Mouse (Mus musculus) neutrophil, adult 5-6 weeks (primary cell): ENCODE data around the gene Isca1. TPM values are rescaled to one million over a fixed set of nuclear protein-coding genes. Genes with fewer than 3 reads are reported as not detected.
"Not testable (repeated sequence)": the region's sequence is repeated elsewhere in the genome, so short reads cannot be mapped to it uniquely, and the experiment has no call there.

Source experiments
- ATAC-seq: fragments of 151-379, 151-347 bp; 2 replicates; pipeline ENCODE4 v1.8.0; 2017; ENCODE audit warnings: mild to moderate bottlenecking, moderate TSS enrichment; ENCODE audit not compliant: insufficient number of reproducible peaks, poor library complexity, low FRiP score, severe bottlenecking; ENCODE audit errors: extremely low read depth
- total RNA-seq: library from RNA; stranded (forward); fragments of 200-1000 nt; gene quantifications from 2 replicates; pipeline ENCODE4 v1.2.3, GENCODE M21; 2017

Gene Isca1
- 87.5 and 92.7 TPM in 2 replicates for total RNA-seq

DNA sequence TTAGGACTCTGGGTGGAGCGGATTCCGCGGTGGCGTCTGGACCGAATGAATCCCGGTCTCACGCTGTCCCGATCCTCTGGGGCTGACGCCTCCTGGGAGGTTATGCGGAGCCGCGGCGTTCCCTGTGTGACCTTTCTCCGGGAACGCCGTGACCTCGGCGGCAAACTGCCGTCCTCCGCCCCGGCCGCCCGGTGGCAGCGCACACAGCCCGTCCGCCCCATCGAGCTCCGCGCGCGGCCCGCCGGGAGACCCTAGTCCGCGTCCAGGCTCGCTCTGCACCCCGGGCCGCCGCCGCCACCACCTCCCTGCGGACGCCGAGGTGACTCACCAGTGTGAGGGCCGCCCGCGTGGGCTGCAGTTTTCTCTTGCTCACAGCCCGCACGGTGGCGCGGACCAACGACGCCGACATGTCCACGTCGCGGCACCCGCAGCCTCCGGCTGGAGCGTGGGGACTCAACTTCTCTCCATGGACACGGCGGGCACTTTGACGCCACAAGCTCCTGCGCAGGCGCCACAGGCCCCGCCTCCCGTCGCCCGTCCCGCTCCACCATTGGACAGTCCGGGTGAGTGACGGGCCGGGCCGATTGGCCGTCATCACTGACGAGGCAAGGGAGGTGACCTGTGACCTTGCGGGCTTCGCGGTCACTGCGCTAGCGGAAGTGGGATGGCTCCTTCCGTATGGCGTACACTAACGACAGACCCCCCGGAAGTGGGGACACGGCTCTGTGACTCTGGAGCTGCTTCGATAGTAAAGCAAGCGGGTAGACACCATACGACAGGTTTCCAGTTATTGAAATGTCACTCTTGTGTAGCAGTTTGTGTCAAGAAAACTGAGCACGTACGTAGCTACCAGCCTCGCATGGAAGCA is at the start of gene Isca1:
Gene Isca1 (minus strand): TSS at position 515 of the 868 bp plus-strand sequence.
- peak; percentile 96 for ATAC-seq

DNA sequence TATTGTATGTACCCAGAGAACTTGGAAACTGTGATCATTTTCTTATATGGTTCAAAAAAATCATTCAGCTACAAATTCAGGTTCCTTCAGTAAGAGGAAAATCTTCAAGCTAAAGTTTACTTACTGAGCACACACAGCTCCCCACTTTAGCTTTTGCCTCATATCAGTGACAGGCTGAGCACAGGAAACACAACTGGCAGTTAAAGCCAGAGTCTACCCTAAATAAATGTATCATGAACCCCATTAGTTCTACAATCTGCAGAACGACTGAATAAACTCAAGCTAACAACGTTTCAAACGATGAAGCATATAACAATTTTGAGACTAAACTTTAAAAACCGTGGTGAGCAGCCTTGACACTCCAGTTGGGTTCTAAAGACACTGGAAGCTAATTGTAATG is 47.7 kb upstream of the Isca1 start:
- ATAC-seq: no peak

DNA sequence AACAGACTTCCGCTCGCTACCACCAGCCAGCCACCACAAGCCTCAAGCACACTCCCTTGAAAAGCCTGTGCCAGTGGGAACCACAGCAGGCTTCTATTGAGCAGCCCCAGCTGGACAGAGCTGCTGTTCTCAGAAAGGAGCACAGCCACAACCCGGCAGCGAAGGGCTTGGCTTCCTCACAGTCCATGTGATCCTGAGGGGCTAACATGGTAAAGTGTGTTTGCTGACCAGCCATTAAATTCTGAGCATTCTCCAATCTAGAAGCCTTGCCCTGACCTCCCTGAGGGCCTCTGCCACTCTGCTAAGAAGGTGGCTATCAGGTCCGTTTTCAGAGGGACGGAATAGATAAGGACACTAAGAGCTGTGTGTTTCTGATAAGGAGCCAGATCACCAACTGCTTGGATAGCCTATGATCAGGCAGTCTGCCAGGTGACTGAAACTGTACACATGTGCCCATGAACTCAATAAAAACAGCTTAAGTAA is 44.5 kb upstream of the Isca1 start:
- no peak for ATAC-seq

DNA sequence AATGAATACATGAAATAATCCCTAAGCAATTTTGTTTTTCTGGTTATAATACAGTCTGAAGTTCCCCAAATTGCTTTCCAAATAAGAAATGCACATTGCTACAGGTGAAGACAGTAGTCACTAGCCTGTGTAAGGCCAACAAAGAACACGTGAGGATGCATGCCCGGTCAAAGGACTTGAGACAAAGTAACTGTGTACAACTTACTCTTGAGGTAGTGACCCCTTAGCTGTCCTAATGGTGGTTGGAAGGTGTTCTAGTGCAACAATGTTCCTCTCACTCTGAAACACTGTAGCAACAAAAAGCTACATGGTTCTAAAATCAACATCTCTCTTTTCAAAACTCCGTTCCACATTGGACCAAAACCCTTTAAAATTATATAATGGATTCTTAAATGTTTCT is 42.0 kb upstream of the Isca1 start:
- ATAC-seq: no peak

DNA sequence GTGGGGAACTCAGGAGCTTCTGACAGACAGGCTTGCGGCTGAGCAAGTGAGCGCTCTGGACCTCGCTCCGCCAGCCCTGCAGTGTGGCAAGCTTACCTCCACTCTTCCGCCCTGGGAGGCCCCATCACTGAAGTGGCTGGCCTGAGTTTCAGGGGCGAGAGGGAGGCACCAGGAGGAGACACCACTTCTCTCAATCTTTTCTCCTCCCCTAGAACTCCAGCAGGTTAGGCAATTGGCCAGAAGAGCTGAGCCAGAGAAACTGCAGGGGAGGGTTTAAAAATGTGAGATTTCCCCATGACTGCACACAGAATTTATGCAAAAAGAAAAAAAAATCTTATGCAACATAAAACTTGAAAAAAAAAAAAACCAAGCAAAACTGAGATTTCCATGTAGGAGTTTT is 31.4 kb upstream of the Isca1 start:
- no peak for ATAC-seq

DNA sequence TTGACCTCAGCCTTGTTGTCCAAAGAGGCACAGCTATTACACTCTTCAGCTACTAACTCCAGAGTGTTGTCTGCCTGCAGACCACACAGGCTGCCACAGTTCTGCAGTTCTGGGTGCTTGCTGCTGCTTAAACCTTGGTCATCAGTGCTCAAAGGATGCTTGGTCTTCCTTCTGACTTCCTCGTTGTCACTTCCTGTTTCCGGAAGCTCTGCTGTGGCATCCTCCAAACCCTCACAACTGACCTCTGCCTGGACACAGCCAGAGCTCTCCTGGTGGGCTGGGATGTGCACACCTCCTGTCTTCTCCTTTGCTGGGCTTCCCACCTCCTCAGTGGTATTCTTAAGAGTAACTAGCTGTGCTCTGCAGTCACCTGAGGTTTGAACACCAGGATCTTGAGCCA is 30.5 kb upstream of the Isca1 start:
- ATAC-seq: 0 out of 2 replicates have a peak, but pooled peaks have one; percentile 8

DNA sequence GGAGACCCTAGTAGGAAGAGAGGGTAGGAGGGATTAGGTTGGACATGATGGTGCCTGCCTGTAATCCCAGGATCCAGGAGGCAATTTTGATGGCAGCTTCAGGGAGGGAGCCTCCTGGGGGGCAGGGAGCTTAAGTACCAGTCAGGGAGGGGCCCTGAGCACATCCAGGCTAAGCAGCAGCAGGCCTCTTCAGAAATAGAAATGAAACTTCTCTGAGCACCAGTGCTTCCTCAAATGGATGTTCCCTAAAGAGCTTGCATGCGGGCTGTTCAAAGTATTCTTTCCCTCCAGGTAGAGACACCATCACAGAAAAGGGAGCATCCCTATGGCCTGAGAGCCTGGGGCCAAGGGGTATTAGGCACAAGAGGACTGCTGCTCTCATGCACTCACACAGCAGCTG is 28.7 kb upstream of the Isca1 start:
- ATAC-seq: no peak

DNA sequence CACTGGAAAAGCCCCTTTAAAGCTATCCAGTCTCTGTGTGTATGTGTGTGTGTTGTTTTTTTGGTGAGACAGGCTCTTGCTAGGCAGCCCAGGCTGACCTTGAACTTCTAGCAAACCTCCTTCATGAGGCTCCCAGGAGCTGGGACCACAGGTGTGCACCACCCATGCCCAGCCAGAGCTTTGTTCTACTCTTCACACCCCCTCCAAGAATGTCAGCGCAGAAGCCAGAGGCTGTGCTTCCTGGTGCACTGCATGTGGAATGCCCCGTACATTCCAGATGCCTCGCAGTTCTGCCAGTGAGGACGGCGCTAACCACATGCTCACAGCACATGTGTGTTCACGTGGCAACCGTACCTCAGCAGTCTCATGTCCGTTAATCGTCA is 26.8 kb upstream of the Isca1 start:
- no peak for ATAC-seq

DNA sequence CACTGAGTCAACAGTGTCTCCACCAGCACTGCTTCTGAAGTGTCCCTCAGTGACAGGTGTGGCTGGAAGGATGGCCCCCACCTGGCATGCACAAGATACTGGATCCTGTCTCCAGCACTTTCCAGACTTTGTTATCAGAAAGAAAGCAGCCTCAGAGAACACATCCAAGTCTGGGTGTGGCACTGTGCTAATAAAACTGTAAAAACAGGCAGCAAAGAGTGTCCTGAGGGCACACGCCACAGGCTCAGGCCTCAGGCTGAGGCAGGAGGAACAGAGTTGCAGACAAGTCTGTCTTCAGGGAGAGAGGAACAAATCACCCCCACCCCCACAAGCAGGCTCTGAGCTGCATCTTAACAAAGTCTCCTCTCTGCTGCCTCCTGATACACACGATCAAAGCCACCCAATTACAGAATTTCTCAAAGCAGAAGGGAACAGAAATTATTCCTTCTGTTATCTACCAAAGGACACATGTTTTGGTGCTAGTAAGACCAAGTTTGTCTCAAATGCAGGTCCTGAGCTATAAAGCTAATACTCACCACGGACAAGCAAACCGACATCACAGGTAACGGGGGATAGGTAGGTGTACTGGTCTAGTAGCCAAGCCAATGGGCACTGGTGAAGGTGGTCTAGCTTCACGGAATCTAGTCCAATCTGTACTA is 26.3 kb upstream of the Isca1 start:
- ATAC-seq: no peak

DNA sequence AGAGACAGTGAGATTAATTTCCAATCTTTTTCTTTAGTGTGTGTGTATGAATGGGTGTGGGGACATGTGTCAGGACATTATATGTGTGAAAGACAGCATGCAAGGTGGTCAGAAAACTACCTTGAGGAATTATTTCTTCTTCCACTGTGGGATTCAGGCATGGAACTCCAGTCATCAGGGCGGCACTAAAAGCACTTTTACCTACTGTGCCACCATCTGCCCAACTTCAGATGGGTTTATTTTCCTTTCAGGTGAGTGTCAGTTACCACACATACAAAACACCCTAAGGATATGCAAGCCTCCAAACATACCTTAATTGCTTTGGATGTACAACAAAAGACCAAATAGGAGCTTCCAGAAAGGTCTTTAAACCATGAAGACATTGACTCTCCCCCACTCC is 25.2 kb upstream of the Isca1 start:
- no peak for ATAC-seq

DNA sequence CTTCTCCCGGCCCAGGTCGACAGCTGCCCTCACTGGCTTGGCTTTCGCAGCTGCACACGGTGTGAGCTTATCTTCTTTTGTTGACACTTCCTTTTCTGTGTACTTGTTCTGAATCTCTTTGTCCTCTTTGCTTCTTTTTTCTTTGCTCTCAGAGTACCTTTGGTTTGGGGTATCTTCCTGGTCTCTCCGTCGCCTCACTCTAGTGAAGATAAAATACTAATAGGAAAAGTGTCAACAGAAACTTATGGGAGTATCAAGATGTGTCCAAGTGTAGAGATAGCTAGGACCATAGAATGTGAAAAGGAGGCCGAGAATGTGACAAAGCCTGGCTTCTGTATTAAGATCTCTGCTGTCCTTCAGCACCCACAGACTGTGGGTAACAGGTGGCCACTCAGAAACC is 12.5 kb upstream of the Isca1 start, which contains the start of gene Gm49354:
Gene Gm49354 (minus strand): TSS at position 101 of the 400 bp plus-strand sequence.
- ATAC-seq: no peak

DNA sequence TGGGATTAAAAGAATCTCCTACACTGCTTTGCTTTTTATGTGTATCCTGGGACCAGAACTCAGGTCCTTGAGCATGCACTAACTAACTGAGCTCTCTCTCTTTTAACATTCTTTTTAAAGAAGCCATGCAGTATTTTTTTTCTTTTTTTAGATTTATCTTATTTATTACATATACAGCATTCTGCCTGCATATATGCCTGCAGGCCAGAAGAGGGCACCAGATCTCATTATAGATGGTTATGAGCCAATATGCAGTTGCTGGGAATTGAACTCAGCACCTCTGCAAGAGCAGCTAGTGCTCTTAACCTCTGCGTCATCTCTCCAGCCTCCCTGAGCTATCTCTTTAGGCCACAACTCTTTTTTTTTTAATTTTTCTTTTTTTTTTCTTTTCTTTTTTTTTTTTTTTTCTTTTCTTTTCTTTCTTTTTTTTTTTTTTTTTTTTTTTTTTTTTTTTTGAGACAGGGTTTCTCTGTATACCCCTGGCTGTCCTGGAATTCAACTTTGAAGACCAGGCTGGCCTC is 10.2 kb upstream of the Isca1 start:
- ATAC-seq: not testable (repeated sequence)

DNA sequence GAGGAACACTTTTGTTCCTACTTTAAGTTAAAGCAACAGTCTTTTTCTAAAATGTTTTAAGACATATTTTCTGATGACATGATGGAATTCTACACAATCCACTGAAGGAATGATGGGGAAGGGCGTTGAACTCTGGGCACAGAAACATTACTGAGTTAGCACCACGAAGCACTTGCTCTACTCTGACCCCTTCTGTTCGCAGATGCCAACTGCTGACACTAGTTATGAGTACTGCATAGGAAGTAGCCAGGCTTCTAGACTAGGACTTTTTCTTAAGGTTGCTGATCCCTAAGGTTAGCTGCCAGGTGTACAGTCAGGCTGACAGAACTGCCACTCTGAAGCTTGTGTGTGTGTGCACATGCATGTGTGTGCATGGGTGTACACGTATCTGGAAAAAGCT is 9.6 kb upstream of the Isca1 start:
- no peak for ATAC-seq

DNA sequence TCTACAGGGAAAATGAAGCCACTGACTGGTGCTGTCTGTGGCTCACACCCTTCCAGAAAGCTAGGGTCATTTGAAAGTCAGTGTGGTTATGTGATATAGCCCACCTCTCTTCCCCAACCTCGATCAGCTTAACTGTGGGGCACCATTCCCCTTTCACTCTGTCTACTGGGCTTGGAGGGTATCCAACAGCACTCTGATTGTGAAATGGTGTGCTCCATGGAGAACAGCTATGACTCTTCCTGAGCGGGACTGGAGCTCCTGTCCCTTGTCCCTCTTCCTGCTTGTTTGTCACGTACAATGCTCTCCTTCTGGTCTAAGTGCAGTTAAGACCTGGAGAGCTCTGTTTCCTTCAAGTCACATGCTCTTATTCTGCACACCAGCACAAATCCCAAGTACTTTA is 5.6 kb upstream of the Isca1 start:
- no peak for ATAC-seq

DNA sequence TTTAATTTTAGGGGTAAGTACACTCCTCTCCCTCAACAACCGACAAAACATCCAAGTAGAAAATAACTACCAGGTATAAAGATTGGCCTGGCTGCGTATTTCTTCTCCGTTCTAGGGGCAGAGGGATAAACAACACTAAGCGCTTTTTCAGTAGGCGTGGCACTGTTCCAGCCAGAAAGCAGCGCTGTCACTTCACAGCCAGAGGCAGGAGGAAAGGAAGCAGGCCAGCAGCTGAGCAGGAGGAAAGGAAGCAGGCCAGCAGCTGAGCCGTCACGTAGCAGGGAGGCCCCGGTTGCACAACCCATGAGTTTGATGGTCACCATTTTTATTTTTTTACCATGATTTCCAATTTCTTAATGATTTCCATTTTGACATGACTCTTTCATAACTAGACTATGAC is 1.6 kb upstream of the Isca1 start:
- peak; percentile 20; the same call in 1 of the 2 replicates for ATAC-seq

DNA sequence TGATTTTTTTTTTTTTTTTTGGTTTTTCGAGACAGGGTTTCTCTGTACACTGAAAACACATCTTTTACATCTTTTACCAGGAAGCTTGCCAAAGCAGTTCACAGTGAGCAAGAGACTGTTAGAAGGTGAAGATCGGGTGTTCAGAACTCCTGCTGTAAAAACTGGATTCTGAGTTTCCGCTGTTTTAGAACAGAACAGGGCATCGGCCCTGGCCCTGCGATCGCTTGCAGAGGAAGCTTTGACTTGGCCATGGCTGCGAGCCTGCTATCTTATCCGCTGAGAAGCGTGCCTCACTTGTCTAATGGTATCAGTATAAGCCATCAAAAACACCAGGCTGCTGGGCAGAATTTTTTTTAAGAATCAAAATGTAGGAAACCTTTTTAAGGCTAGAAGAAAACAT is 1.2 kb upstream of the Isca1 start:
- no peak for ATAC-seq

DNA sequence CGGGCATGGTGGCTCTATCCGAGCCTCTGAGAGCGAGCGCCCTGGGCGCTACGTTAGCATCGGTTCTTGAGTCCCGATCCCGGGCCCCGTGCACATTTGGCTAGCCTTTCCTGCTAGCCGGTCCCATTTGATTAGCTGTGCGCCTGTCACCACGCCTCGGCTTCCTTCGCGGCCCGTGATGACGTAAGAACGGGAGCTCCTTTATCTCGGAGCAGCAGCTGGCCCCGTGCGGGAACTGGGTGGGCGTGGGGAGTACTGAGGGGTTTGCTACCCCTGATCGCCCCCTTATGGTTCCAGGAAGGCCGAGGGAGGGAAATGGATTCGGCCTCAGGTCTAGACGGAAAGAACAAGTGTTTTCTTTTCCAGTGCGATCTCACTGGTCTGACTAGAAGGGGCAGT is 553 bp upstream of the Isca1 start:
- peak; percentile 16; the same call in 1 of the 2 replicates for ATAC-seq

DNA sequence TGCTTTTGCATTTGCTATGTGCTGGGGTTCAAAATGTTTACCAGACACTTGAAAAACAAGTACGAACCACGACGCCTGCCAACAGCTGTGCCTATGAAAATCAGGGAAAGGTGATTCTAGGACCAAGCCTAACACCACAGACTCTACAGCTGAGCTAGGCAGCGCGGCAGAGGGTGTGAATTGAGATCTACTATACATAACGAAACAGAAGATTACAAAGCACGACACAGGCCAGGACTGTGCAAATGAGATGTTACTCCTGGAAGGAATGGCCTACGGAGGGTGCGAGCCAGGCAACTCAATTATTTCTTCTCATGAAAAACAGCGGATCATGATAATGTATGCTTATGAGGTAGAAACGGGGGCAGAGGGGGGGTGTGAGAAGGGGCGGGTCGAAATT is 1.1 kb downstream of the Isca1 start:
- no peak for ATAC-seq

DNA sequence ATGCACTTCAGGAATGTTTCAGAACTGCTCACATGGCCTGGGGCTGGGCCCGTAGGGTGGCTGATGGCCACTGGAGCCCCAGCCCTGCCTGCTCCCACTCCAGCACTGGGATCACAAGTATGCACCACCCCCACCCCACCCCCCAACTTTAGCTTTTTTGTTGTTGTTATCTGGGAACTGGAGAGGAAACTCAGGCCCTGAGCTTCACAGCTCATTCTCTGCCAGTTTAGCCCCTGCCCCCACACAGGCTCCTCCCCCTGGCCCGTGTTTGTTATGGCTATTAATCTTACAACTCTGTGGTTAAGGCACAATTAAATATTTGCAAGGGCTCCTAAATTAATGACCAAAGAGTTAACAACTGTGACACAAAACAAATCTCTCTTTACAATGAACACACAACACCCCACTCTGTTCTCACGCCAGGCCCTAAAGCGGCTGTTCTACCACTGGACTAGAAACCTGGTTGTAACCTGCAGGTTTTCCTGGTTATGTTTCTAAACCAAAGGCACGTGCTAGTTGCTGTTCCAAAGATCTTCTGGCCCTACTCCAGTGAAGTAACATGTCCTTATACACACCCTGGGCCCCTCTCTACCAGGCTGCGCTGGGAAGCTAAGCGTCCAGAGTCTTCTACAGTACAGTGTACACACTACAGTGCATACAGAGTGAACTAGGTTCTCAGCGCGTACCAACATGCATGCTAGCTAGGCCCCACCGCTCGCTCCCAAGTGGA is 2.7 kb downstream of the Isca1 start:
- no peak for ATAC-seq
